Mouse (Mus musculus): ENCODE data around the gene Tmem165. TPM values are rescaled to one million over a fixed set of nuclear protein-coding genes. Genes with fewer than 3 reads are reported as not detected.

Tmem165 gene
- polyA plus RNA-seq, 1 experiment from 2014 or later, result 79.7 TPM

GRCm38 (mm10) chr5:76177664-76178063, 6.0 kb upstream of the Tmem165 start:
- 82% methylated on average over 7 of the region's 7 CpGs for whole genome bisulfite sequencing

GRCm38 (mm10) chr5:76179171-76179570, 4.5 kb upstream of the Tmem165 start:
- WGBS, result 95% methylated on average over 5 of the region's 5 CpGs
- Histone ChIP-seq H3K36me3 (no peaks in the 10 kb centered on the region), H3K27ac (no peak overlapping the region), H3K9me3 (replicated peaks) (no peaks in the 10 kb centered on the region), H3K4me1 (peaks cover 11% of the 10 kb centered on the region), H3K4me3 (no peak overlapping the region), H3K27me3 (ENCODE audit: low read depth, poor library complexity, severe bottlenecking) (no peaks in the 10 kb centered on the region)
- no peak for DNase-seq (ENCODE audit: low spot score)

More at GRCm38 (mm10) chr5:76177664-76178063, 6.0 kb upstream of the Tmem165 start:
- H3K36me3 ChIP-seq, result no peaks in the 10 kb centered on the region
- peaks cover 8% of the 10 kb centered on the region for H3K4me1 ChIP-seq
- H3K27me3 ChIP-seq (ENCODE audit: low read depth, poor library complexity, severe bottlenecking), result no peaks in the 10 kb centered on the region
- no peaks in the 10 kb centered on the region for H3K9me3 ChIP-seq (replicated peaks)
- H3K27ac ChIP-seq, result no peak overlapping the region
- no peak overlapping the region for H3K4me3 ChIP-seq
- DNase-seq (ENCODE audit: low spot score), result no peak

- Histone ChIP-seq H3K9me3 (replicated peaks) (no peaks in the 10 kb centered on the region), H3K36me3 (no peaks in the 10 kb centered on the region), H3K27me3 (ENCODE audit: low read depth, poor library complexity, severe bottlenecking) (no peaks in the 10 kb centered on the region), H3K27ac (no peak overlapping the region), H3K4me3 (no peak overlapping the region), H3K4me1 (peaks cover 12% of the 10 kb centered on the region)
- DNase-seq (ENCODE audit: low spot score), result no peak
- 90% methylated on average over 5 of the region's 5 CpGs for WGBS
Measured at GRCm38 (mm10) chr5:76179791-76180190, 3.9 kb upstream of the Tmem165 start.

GRCm38 (mm10) chr5:76182326-76182725, 1.4 kb upstream of the Tmem165 start:
- Histone ChIP-seq H3K27ac (no peak overlapping the region), H3K36me3 (peaks cover 11% of the 10 kb centered on the region), H3K4me3 (no peak overlapping the region), H3K4me1 (peaks cover 15% of the 10 kb centered on the region), H3K27me3 (ENCODE audit: low read depth, poor library complexity, severe bottlenecking) (no peaks in the 10 kb centered on the region), H3K9me3 (replicated peaks) (no peaks in the 10 kb centered on the region)
- WGBS, result 72% methylated on average over 3 of the region's 3 CpGs
- no peak for DNase-seq (ENCODE audit: low spot score)

- 43% methylated on average over 17 of the region's 17 CpGs for WGBS
- DNase-seq (ENCODE audit: low spot score), result no peak
- Histone ChIP-seq H3K9me3 (replicated peaks) (no peaks in the 10 kb centered on the region), H3K4me1 (peaks cover 15% of the 10 kb centered on the region), H3K4me3 (peak overlapping the region; percentile 96), H3K27ac (peak overlapping the region; percentile 98), H3K36me3 (peaks cover 11% of the 10 kb centered on the region), H3K27me3 (ENCODE audit: low read depth, poor library complexity, severe bottlenecking) (no peaks in the 10 kb centered on the region)
Measured at GRCm38 (mm10) chr5:76183043-76183749, 484 bp upstream of the Tmem165 start.

- peaks cover 15% of the 10 kb centered on the region for H3K4me1 ChIP-seq
- DNase-seq (ENCODE audit: low spot score), result peak; percentile 83
- peaks cover 11% of the 10 kb centered on the region for H3K36me3 ChIP-seq
- H3K27ac ChIP-seq, result peak overlapping the region; percentile 98
- no peaks in the 10 kb centered on the region for H3K27me3 ChIP-seq (ENCODE audit: low read depth, poor library complexity, severe bottlenecking)
- peak overlapping the region; percentile 96 for H3K4me3 ChIP-seq
- 5% methylated on average over 37 of the region's 38 CpGs for WGBS
- no peaks in the 10 kb centered on the region for H3K9me3 ChIP-seq (replicated peaks)
Measured at GRCm38 (mm10) chr5:76184286-76185080, 803 bp downstream of the Tmem165 start.

GRCm38 (mm10) chr5:76187885-76188284, 4.2 kb downstream of the Tmem165 start:
- Histone ChIP-seq H3K4me3 (no peak overlapping the region), H3K9me3 (replicated peaks) (no peaks in the 10 kb centered on the region), H3K36me3 (peaks cover 39% of the 10 kb centered on the region), H3K27me3 (ENCODE audit: low read depth, poor library complexity, severe bottlenecking) (no peaks in the 10 kb centered on the region), H3K4me1 (peaks cover 15% of the 10 kb centered on the region), H3K27ac (no peak overlapping the region)
- 87% methylated on average over 5 of the region's 5 CpGs for WGBS
- no peak for DNase-seq (ENCODE audit: low spot score)

- Histone ChIP-seq H3K36me3 (peaks cover 56% of the 10 kb centered on the region), H3K9me3 (replicated peaks) (no peaks in the 10 kb centered on the region), H3K4me1 (peaks cover 4% of the 10 kb centered on the region), H3K4me3 (no peak overlapping the region), H3K27ac (no peak overlapping the region), H3K27me3 (ENCODE audit: low read depth, poor library complexity, severe bottlenecking) (no peaks in the 10 kb centered on the region)
- DNase-seq (ENCODE audit: low spot score), result no peak
- 93% methylated on average over 4 of the region's 4 CpGs for WGBS
Measured at GRCm38 (mm10) chr5:76190609-76191008, 6.9 kb downstream of the Tmem165 start.

GRCm38 (mm10) chr5:76193075-76193474, 9.4 kb downstream of the Tmem165 start:
- H3K4me3 ChIP-seq, result no peak overlapping the region
- no peaks in the 10 kb centered on the region for H3K27me3 ChIP-seq (ENCODE audit: low read depth, poor library complexity, severe bottlenecking)
- H3K27ac ChIP-seq, result no peak overlapping the region
- no peaks in the 10 kb centered on the region for H3K9me3 ChIP-seq (replicated peaks)
- DNase-seq (ENCODE audit: low spot score), result no peak
- H3K36me3 ChIP-seq, result peaks cover 71% of the 10 kb centered on the region
- no peaks in the 10 kb centered on the region for H3K4me1 ChIP-seq

GRCm38 (mm10) chr5:76194377-76194945, 10.8 kb downstream of the Tmem165 start:
- Histone ChIP-seq H3K36me3 (peaks cover 77% of the 10 kb centered on the region), H3K4me1 (no peaks in the 10 kb centered on the region), H3K9me3 (replicated peaks) (no peaks in the 10 kb centered on the region), H3K4me3 (no peak overlapping the region), H3K27ac (no peak overlapping the region), H3K27me3 (ENCODE audit: low read depth, poor library complexity, severe bottlenecking) (no peaks in the 10 kb centered on the region)
- no peak for DNase-seq (ENCODE audit: low spot score)
- WGBS, result 91% methylated on average over 6 of the region's 6 CpGs

GRCm38 (mm10) chr5:76199346-76199745, 15.7 kb downstream of the Tmem165 start:
- DNase-seq (ENCODE audit: low spot score), result no peak
- no peaks in the 10 kb centered on the region for H3K27me3 ChIP-seq (ENCODE audit: low read depth, poor library complexity, severe bottlenecking)
- no peak overlapping the region for H3K4me3 ChIP-seq
- no peak overlapping the region for H3K27ac ChIP-seq
- peaks cover 90% of the 10 kb centered on the region for H3K36me3 ChIP-seq
- WGBS, result 94% methylated on average over 13 of the region's 13 CpGs
- H3K4me1 ChIP-seq, result no peaks in the 10 kb centered on the region
- H3K9me3 ChIP-seq (replicated peaks), result no peaks in the 10 kb centered on the region

GRCm38 (mm10) chr5:76203171-76203570, 19.5 kb downstream of the Tmem165 start:
- 97% methylated on average over 3 of the region's 3 CpGs for WGBS
- DNase-seq (ENCODE audit: low spot score), result no peak
- H3K4me1 ChIP-seq, result no peaks in the 10 kb centered on the region
- no peaks in the 10 kb centered on the region for H3K27me3 ChIP-seq (ENCODE audit: low read depth, poor library complexity, severe bottlenecking)
- H3K27ac ChIP-seq, result no peak overlapping the region
- H3K36me3 ChIP-seq, result peaks cover 91% of the 10 kb centered on the region
- no peak overlapping the region for H3K4me3 ChIP-seq
- H3K9me3 ChIP-seq (replicated peaks), result no peaks in the 10 kb centered on the region

- no peaks in the 10 kb centered on the region for H3K9me3 ChIP-seq (replicated peaks)
- DNase-seq (ENCODE audit: low spot score), result no peak
- H3K4me1 ChIP-seq, result no peaks in the 10 kb centered on the region
- peaks cover 96% of the 10 kb centered on the region for H3K36me3 ChIP-seq
- 93% methylated on average over 2 of the region's 2 CpGs for WGBS
- no peak overlapping the region for H3K27ac ChIP-seq
- no peak overlapping the region for H3K4me3 ChIP-seq
- H3K27me3 ChIP-seq (ENCODE audit: low read depth, poor library complexity, severe bottlenecking), result no peaks in the 10 kb centered on the region
Measured at GRCm38 (mm10) chr5:76205886-76206285, 22.2 kb downstream of the Tmem165 start.

All from limb, embryonic 10.5 days (tissue).